Mouse (Mus musculus): ENCODE measurements at regions not wholly inside any gene's neighbourhood (a gene's known extent, or its start where the extent isn't known, plus 50 kb on each side); places are given as distances from the start of the nearest gene placed in this dataset.

DNA sequence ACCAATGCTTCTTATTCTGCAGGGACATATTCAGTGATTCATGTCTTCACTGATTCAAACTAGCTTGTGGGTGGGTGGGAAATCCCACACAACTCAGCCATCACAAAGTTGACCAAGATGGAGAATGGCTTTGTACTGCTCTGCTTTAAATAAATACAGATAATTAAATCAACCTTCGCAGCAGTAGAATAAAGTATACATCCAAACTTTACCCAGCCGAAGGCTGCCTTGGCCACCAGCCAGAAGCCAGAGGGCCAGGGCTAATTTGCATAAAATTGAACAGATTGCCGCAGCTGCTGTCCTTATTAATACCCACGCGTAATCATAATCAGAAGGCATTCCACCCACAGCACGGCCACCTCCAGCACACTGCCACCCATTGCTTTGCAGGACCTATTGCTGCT lies 623.8 kb upstream of the Fam241a start:
- Histone ChIP-seq H3K4me3 (ENCODE audit: low read depth, low read length) (no peak overlapping the region), H3K9ac (replicated peaks) (no peak overlapping the region), H3K4me2 (ENCODE audit: low read depth, low read length) (no peak overlapping the region), H3K9me3 (ENCODE audit: low read length) (no peaks in the 10 kb centered on the region), H3K36me3 (replicated peaks; ENCODE audit: insufficient read depth, low read length) (no peaks in the 10 kb centered on the region), H3K27me3 (ENCODE audit: insufficient read depth, low read length) (no peaks in the 10 kb centered on the region), H3K27ac (ENCODE audit: low read depth) (no peak overlapping the region), H3K4me1 (ENCODE audit: insufficient read depth) (no peaks in the 10 kb centered on the region)
- ATAC-seq (no peak), DNase-seq (no peak)
- WGBS (ENCODE audit: insufficient replicate concordance) = 75% methylated on average over 6 of the region's 6 CpGs
- no peak for TF ChIP-seq CTCF (IDR thresholded peaks at IDR 0.05; ENCODE audit: low read depth)
- TF ChIP-seq EP300 (IDR thresholded peaks at IDR 0.05; ENCODE audit: low read depth) = no peak

GRCm38 (mm10) chr3:128518806-128519205 lies 622.7 kb upstream of the Fam241a start:
- no peak overlapping the region for H3K4me3 ChIP-seq (ENCODE audit: low read depth, low read length)
- no peak for TF ChIP-seq EP300 (IDR thresholded peaks at IDR 0.05; ENCODE audit: low read depth)
- TF ChIP-seq CTCF (IDR thresholded peaks at IDR 0.05; ENCODE audit: low read depth) = no peak
- H3K9ac ChIP-seq (replicated peaks) = no peak overlapping the region
- no peaks in the 10 kb centered on the region for H3K27me3 ChIP-seq (ENCODE audit: insufficient read depth, low read length)
- DNase-seq (no peak), ATAC-seq (no peak)
- H3K4me2 ChIP-seq (ENCODE audit: low read depth, low read length) = no peak overlapping the region
- 70% methylated on average over 4 of the region's 4 CpGs for WGBS (ENCODE audit: insufficient replicate concordance)
- H3K27ac ChIP-seq (ENCODE audit: low read depth) = no peak overlapping the region
- no peaks in the 10 kb centered on the region for H3K36me3 ChIP-seq (replicated peaks; ENCODE audit: insufficient read depth, low read length)
- H3K9me3 ChIP-seq (ENCODE audit: low read length) = no peaks in the 10 kb centered on the region
- no peaks in the 10 kb centered on the region for H3K4me1 ChIP-seq (ENCODE audit: insufficient read depth)

DNA sequence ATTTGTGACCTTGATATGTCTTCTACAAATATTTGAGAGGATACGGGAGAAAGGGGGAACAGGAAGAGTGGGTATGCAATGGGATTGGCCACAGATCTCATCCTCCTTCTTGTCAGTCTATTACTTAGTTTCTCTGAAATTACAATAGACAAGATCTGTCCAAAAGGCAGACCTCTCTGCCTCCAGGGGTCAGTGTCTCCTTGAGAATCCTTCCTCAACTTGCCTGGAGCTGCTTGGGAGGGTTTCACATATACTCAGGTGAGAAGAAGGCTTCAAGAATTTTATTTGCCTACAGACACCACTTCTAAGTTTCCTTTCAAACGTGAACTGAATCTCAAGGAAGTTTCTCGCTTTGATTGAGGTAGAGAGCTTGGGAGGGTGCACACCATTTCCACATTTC lies 575.0 kb upstream of the Fam241a start:
- TF ChIP-seq EP300 (IDR thresholded peaks at IDR 0.05; ENCODE audit: low read depth) (no peak), CTCF (IDR thresholded peaks at IDR 0.05; ENCODE audit: low read depth) (peak; percentile 32)
- Histone ChIP-seq H3K4me2 (ENCODE audit: low read depth, low read length) (no peak overlapping the region), H3K4me1 (ENCODE audit: insufficient read depth) (no peaks in the 10 kb centered on the region), H3K9ac (replicated peaks) (no peak overlapping the region), H3K27me3 (ENCODE audit: insufficient read depth, low read length) (no peaks in the 10 kb centered on the region), H3K9me3 (ENCODE audit: low read length) (no peaks in the 10 kb centered on the region), H3K27ac (ENCODE audit: low read depth) (no peak overlapping the region), H3K36me3 (replicated peaks; ENCODE audit: insufficient read depth, low read length) (no peaks in the 10 kb centered on the region), H3K4me3 (ENCODE audit: low read depth, low read length) (no peak overlapping the region)
- ATAC-seq = no peak
- 43% methylated on average over 3 of the region's 3 CpGs for WGBS (ENCODE audit: insufficient replicate concordance)
- peak; percentile 13 for DNase-seq

DNA sequence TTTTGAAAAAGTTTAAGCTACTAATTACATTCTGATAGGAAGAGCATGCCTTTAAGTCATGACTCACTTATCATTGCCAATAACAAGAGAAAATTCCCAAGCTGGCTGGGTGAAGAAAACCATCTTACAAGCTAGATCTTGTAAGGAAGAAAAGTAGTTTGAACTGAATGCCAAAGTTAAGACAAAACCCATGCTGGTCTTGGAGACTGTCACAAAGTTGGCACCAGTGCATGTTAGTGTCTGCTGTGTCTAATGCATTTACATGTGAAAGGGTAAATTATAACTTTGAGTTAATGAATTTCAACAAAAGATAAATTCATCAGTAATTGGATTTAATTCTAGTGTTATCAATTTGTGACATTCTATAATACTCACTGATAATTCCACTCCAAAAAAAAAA lies 533.6 kb upstream of the Fam241a start:
- ATAC-seq (no peak), DNase-seq (no peak)
- Histone ChIP-seq H3K27ac (ENCODE audit: low read depth) (no peak overlapping the region), H3K27me3 (ENCODE audit: insufficient read depth, low read length) (no peaks in the 10 kb centered on the region), H3K4me3 (ENCODE audit: low read depth, low read length) (no peak overlapping the region), H3K9ac (replicated peaks) (no peak overlapping the region), H3K4me2 (ENCODE audit: low read depth, low read length) (no peak overlapping the region), H3K9me3 (ENCODE audit: low read length) (no peaks in the 10 kb centered on the region), H3K4me1 (ENCODE audit: insufficient read depth) (no peaks in the 10 kb centered on the region), H3K36me3 (replicated peaks; ENCODE audit: insufficient read depth, low read length) (no peaks in the 10 kb centered on the region)
- no peak for TF ChIP-seq EP300 (IDR thresholded peaks at IDR 0.05; ENCODE audit: low read depth)

DNA sequence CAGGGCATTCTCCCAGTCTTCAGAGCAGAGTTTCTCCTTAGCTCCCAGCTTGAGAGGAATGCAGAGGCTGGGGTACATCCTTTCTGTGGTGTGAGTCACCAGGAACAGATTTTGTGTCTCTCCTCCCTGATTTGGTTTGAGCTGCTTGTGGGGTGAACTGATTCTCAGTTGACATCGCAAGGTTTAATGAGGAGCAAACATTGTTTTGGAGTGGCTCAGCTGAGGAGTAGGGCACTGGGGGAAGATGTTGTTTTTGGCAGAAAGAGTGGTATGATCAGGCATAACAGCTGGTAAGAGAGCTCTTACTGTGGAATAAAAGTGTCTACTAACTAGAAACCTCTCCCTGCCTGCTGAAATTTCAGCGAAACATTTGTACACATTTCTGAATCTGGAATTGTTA lies 519.4 kb upstream of the Fam241a start:
- H3K4me2 ChIP-seq (ENCODE audit: low read depth, low read length) = no peak overlapping the region
- TF ChIP-seq EP300 (IDR thresholded peaks at IDR 0.05; ENCODE audit: low read depth) (no peak), CTCF (IDR thresholded peaks at IDR 0.05; ENCODE audit: low read depth) (no peak)
- DNase-seq = no peak
- no peaks in the 10 kb centered on the region for H3K9me3 ChIP-seq (ENCODE audit: low read length)
- no peak overlapping the region for H3K4me3 ChIP-seq (ENCODE audit: low read depth, low read length)
- no peaks in the 10 kb centered on the region for H3K27me3 ChIP-seq (ENCODE audit: insufficient read depth, low read length)
- no peak for ATAC-seq
- H3K9ac ChIP-seq (replicated peaks) = no peak overlapping the region
- no peaks in the 10 kb centered on the region for H3K4me1 ChIP-seq (ENCODE audit: insufficient read depth)
- 76% methylated on average over 2 of the region's 2 CpGs for WGBS (ENCODE audit: insufficient replicate concordance)
- no peak overlapping the region for H3K27ac ChIP-seq (ENCODE audit: low read depth)
- no peaks in the 10 kb centered on the region for H3K36me3 ChIP-seq (replicated peaks; ENCODE audit: insufficient read depth, low read length)

- no peaks in the 10 kb centered on the region for H3K9me3 ChIP-seq (ENCODE audit: low read length)
- TF ChIP-seq EP300 (IDR thresholded peaks at IDR 0.05; ENCODE audit: low read depth) = no peak
- no peak for TF ChIP-seq CTCF (IDR thresholded peaks at IDR 0.05; ENCODE audit: low read depth)
- H3K9ac ChIP-seq (replicated peaks) = no peak overlapping the region
- no peak overlapping the region for H3K4me3 ChIP-seq (ENCODE audit: low read depth, low read length)
- H3K4me2 ChIP-seq (ENCODE audit: low read depth, low read length) = no peak overlapping the region
- WGBS (ENCODE audit: insufficient replicate concordance) = 79% methylated on average over 1 of the region's 1 CpGs
- H3K4me1 ChIP-seq (ENCODE audit: insufficient read depth) = no peaks in the 10 kb centered on the region
- no peak overlapping the region for H3K27ac ChIP-seq (ENCODE audit: low read depth)
- H3K27me3 ChIP-seq (ENCODE audit: insufficient read depth, low read length) = no peaks in the 10 kb centered on the region
- ATAC-seq = no peak
- H3K36me3 ChIP-seq (replicated peaks; ENCODE audit: insufficient read depth, low read length) = no peaks in the 10 kb centered on the region
- DNase-seq = no peak
Observed at GRCm38 (mm10) chr3:128413481-128413880, 517.4 kb upstream of the Fam241a start.

DNA sequence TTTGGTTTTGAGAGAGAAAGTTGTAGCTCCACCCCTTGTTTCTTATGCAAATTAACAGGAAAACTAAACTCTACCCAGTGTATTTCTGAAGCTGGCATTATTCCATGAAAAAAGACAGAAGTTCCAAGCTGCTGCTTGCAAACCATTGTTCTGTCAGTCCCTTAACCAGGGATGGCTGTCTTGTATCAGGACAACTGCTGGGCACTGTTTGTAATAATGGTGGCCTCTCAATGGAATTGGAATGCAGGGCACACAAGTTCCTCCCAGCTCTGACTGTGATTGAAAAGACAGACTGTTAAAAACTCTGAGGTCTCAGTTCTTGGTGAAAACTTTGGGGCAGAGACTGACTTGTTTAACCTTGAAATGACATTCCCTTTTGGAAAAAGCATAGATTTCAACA lies 516.0 kb upstream of the Fam241a start:
- Histone ChIP-seq H3K36me3 (replicated peaks; ENCODE audit: insufficient read depth, low read length) (no peaks in the 10 kb centered on the region), H3K27me3 (ENCODE audit: insufficient read depth, low read length) (no peaks in the 10 kb centered on the region), H3K4me3 (ENCODE audit: low read depth, low read length) (no peak overlapping the region), H3K4me2 (ENCODE audit: low read depth, low read length) (no peak overlapping the region), H3K4me1 (ENCODE audit: insufficient read depth) (no peaks in the 10 kb centered on the region), H3K27ac (ENCODE audit: low read depth) (no peak overlapping the region), H3K9me3 (ENCODE audit: low read length) (no peaks in the 10 kb centered on the region), H3K9ac (replicated peaks) (no peak overlapping the region)
- no peak for TF ChIP-seq EP300 (IDR thresholded peaks at IDR 0.05; ENCODE audit: low read depth)
- TF ChIP-seq CTCF (IDR thresholded peaks at IDR 0.05; ENCODE audit: low read depth) = no peak
- DNase-seq (no peak), ATAC-seq (no peak)
